Comparison of ENCODE assay signal across 18 mouse cellular contexts in the genomic region with DNA sequence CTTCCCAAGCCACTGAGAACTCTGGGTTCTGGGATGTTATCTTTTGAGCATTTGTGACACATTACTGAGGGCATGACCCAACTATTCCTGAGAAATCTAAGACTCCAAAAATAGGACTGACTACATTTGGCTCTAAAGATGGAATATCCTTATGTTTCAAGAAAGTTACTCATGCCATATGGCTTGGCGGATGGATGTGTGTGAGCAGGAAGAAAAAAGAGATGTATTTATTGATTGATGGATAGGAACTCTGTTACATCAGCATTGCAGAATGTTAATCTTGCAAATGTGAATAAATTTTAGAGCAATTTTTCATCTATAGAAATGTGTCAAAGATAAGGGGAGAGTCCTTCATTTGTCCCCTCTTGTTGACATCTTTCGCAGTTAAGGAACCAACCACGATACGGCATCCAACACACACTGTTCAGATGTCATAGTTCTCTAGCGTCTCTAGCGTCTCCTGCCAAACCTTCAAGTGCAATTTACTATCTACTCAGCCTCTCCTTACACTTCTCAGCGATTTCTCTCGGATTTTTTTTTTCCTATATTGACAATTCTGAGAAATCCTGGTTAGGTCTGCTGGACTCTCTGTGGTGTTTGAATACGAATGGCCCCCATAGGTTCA.
"Had no signal": no experiment of that assay in that cellular context is flagged by ENCODE, and none has a peak within 500 bp of the region (broad histone marks: within the 10 kb centered on the region; RNA-seq: fewer than 3 reads in every experiment).

No protein-coding gene starts in this region.

- H3K4me1 ChIP-seq: limb, embryonic 15.5 days; liver, embryonic 12.5 days; midbrain, embryonic 10.5 days; neural tube, embryonic 15.5 days had no signal

- H3K36me3 ChIP-seq: liver, embryonic 12.5 days; midbrain, embryonic 10.5 days; neural tube, embryonic 15.5 days had no signal

- H3K4me3 ChIP-seq: limb, embryonic 15.5 days; liver, embryonic 12.5 days; midbrain, embryonic 10.5 days; myocyte; neural tube, embryonic 15.5 days had no signal

- H3K27me3 ChIP-seq: limb, embryonic 15.5 days; liver, embryonic 12.5 days; neural tube, embryonic 15.5 days had no signal

- DNase-seq: kidney, postnatal 14 days; layer of hippocampus, adult 9-11 months; layer of hippocampus, postnatal 36 days; left cerebral cortex, postnatal 4 days; lung, embryonic 14.5 days; lung, postnatal 10 days; lung, postnatal 4 days; midbrain, embryonic 14.5 days; right cerebral cortex, adult 18-20 months; right cerebral cortex, postnatal 25 days; thymus, adult 18-20 months; thymus, postnatal 14 days had no signal

- H3K4me2 ChIP-seq: limb, embryonic 15.5 days; liver, embryonic 12.5 days; lung, embryonic 14.5 days; neural tube, embryonic 15.5 days had no signal

- ATAC-seq: liver, embryonic 12.5 days had no signal

- H3K27ac ChIP-seq: limb, embryonic 15.5 days; liver, embryonic 12.5 days; midbrain, embryonic 10.5 days; neural tube, embryonic 15.5 days; stomach, postnatal 0 days had no signal

- H3K9me3 ChIP-seq: limb, embryonic 15.5 days; liver, embryonic 12.5 days; midbrain, embryonic 10.5 days; neural tube, embryonic 15.5 days had no signal

- H3K9ac ChIP-seq: limb, embryonic 15.5 days; liver, embryonic 12.5 days; lung, embryonic 14.5 days; neural tube, embryonic 15.5 days had no signal
